Mouse (Mus musculus) lung, adult 18-20 months (tissue): ENCODE data around the gene Cacna1h.
A peak's percentile ranks its signal among the peaks of the same experiment; 100 is the strongest.

Source experiments
- DNase-seq, 2 experiments: peaks; one replicate each; pipeline ENCODE4 v3.0.0; 2022; ENCODE audit warnings: mixed read lengths in 2 of 2

Cacna1h gene

DNA sequence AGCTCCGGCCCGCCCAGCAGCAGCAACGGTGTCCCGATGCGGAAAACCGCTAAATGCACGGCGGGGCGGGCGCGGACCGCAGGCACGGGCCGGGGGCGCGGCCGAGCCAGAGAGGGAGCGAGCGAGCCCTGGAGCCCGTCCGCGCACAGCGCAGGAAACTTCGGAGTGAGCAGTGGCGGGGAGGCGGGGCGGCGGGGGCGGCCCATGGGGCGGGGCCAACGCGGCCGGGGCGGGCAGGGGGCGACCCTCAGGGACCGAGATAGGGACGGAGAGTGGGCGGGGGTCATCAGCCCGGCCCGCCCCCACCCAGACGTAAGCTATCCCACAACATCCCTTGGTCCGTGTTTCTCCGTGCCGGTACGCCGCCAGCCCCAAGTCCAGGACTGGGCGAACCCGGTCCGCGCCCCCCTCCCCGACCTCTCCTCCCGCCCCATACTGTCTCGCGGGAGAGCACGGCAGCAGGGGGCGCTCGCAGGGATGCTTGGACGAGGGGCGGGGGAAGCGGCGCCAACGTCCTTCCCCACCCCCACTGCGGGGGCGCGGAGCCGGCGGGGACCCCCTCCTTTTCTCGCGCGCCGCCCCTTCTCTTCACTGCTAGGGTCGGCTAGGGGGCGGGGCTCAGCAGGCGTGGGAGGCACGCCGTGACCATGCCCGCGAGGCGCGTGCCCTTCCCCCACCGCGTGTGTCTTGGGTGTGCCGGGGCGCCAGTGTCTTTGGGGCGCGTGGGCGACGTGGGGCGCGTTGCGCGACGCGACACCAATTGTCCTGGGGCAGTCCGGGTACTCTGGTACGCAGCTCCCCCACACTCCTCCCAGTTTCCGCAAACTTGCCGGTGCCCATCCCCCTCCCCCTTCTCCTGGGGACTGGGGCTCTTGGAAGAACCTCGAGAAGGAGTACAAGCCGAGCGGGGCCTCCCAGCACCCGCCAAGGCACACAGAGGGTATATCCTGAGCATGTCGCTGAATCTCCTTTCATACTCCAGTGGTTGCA is at the start of gene Cacna1h:
TSS of gene Cacna1h (minus strand) at position 167 of the 990 bp plus-strand sequence.
- peak in 1 of 2 experiments; percentile 17 for DNase-seq

DNA sequence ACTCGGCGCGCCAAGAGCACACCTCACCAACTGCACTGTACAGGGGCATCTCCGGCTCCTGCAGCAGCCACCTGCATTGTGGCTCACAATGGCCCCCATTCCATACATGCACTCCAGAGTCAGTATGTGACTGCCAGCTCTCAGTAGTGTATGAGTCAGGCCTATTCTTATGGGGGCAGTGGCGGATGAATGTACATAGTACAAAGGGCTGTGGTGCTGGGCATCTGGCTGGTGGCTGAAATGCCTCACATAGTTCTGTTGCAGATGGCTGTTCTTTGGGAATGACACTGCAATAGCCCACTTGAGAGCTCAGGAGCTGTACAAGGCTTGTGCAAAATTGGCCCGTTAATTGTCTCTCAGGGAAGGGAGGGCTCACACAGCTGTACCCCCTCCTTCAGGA is 48.5 kb upstream of the Cacna1h start:
- no peak for DNase-seq

DNA sequence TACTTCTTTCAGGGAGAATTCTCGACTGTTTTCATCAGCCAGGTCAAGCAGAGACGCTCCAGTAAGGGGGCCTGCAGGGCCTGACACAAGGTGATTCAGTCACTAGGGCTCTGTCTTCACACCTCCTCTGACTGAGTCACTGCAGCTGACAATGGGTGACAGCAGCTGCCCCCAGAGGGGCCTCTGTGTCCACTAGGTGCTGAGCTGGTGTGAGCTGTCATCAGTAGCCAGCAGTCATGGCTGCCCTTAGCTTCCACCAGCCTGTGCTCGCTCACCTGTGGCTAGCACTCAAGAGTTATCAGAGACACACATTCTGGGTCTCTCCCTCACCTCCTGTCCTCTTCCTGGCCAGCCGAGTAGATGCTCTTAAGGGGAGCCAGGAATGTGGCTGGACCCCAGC is 47.2 kb upstream of the Cacna1h start:
- no peak for DNase-seq

DNA sequence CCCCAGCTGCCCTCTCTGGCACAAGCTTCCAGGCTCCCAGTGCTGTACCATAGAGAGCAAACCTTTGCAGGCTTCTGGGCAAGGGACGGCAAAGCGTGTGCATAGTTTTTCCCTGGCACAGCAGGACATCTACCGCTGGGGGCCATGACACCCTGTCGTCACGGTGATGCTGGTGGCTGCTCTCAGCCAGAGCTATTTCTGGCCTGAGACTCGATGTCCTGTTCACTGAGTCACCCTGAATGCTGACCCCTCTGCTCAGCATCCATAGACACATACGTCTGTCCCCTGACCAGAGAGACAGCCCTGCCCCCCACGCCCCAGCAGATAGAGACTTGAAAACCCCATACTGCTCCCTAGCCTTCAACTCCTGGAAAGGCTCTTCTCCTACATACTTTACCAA is 46.6 kb upstream of the Cacna1h start:
- no peak for DNase-seq

DNA sequence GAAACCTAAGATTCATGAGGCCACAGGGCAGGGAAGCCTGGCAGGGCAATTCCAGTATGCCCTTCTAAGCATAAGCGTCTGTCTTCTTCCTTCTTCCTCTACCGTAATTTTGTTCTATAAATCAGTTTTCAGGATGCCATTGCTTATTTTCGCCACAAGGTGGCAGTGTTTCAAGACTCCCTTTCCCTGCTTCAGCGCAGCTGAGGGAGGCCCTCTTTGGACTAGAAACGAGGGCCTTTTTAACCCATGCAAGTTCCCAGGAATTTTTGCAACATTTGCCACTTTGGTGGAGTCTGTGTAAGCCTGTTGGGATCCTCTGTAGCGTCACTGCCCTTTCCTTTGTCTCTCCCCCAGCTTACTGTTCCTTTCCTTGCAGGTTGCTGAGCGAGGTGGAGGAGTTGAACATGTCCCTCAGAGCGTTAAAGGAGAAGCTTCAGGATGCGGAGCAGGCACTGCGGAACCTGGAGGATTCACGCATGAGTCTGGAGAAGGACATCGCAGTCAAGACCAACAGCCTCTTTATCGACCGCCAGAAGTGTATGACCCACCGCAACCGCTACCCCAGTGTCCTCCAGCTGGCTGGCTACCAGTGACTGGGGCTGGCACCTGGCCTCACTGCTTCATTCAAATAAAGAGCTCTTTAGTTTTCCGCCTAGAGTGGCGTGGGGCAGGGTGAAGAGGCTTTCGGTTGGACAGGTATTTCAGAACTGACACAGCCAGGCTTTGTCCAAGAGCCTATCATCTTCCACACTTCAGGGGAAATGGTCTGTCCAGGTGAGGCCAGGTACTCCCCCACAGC is 42.6 kb upstream of the Cacna1h start:
- peak; percentile 48 to 53 for DNase-seq

DNA sequence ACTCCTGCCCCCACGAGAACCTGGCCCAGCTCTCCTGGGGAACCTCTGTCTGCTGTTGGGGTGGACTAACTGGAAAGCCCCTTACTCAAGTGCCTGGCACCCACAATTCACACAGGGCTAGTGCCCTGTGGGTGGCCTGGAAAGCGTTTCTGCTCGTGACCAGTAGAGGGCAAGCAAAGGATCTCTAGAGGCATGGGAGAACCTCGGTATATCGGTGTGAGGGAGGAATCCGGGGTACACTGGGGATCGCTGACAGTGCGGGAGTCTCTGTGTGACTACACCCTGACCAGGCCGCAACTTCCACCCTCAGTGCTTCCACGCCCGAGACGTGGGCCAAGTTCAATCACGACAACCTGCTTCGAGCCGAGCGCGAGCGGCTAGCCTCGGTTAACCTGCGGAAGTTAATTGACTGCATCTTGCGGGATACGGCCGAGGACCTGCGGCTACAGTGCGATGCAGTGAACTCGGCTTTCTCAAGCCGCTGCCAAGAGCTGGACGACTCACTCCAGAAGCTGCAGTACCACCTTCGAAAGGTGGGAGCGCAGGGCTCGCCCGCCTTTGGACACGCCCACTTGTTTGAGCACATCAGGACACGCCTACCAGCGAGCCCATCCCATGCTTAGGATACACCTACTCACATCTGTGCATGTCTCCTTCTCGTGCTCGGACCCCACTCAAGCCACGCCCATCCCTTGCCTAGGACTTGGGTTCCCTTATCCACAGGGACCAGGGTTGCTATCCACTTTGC is 40.9 kb upstream of the Cacna1h start:
- DNase-seq: peak; percentile 68 to 79

DNA sequence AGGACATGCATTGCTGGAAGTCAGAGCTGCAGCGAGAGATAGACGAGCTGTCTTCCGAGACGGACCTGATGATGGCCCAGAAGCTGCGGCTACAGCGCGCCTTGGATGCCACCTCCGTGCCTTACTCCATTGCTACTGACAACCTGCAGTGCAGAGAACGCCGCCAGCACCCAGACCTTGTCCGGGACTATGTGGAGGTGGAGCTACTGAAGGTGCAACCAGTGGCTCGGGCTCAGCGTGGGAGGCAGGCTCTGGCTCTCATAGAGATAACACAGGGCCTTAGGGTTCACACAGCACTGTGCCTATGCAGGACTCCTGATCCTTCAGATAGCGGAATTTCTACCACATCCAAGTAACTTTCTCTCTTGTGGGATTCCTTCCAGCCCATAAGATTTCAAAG is 38.5 kb upstream of the Cacna1h start:
- peak; percentile 18 to 50 for DNase-seq

DNA sequence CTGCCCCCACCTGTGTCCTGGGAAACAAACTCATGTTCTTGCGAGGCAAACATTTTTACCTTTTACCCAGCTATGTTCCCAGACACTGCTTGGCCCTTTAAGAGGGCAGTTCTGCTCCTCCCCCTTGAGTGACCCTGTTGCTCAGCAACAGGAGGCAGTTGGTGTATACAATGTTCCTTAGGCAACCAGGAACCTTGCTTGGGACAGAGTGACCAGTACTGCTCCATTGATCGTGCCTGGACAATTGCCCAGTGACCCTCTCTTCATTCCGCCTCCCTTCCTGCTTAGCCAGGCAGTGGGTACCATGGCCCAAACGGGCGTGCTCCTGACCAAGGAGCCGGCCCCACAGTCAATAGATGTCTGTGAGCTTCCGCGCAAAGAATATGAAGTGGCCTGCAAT is 37.8 kb upstream of the Cacna1h start:
- DNase-seq: peak; percentile 64 to 81

DNA sequence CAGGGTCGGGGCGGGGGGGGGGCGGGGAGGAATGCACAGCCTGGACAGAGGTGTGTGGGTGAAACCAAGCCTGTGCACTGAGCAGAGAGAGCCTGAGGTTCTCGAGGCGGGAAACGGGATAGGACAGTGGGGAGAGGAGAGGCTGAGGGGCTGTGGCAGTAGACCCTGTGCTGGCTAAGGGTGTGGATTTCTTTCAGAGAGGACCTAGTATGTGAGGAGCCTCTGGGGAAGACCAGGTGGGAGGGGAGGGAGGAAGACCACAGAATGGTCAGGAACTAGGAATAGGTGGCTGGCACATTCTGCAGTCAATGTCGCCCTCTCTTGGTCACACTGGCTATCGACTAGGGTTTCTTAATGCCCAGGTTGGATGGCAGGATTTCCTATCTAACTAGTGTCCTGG is 36.2 kb upstream of the Cacna1h start:
- peak; percentile 40 to 54 for DNase-seq

DNA sequence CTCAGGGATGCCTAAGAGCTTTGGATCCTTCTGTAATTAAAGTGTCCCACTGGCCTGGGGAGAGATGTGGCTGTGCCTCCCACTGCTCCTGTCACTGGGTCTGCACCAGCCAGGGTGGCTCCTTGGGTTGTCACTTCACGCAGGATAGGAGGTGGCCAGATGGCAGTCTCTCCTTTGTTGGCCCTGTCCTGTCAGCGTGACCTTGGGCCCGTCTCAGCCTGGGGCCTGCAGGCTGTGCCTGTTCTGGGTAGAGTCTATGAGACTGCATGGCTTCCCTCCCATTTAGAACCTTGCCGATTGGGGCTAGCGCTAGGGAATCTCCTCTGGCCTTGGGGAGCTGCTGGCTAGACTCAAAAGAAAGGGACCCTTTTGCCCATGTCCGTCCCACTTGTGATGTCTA is 34.7 kb upstream of the Cacna1h start:
- no peak for DNase-seq

DNA sequence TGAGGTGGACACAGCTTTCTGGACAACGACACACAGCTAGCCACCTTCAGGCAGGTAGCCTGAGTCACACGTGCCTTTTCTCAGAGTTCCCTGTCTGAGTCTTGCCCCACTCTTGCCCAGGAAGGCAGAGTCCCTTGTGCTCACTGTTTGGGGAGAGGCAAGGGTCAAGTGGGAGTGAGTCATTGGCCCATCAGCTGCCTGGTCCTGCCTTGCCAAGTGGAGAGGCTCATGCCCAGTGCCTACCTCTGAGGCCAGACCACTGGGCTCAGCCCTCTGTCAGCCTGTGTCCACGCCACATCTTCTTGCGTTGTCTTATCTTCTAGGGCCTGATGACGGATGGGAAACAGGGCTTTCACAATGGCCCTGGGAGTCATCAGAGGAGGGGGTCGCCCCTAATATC is 34.2 kb upstream of the Cacna1h start:
- peak; percentile 27 to 59 for DNase-seq

DNA sequence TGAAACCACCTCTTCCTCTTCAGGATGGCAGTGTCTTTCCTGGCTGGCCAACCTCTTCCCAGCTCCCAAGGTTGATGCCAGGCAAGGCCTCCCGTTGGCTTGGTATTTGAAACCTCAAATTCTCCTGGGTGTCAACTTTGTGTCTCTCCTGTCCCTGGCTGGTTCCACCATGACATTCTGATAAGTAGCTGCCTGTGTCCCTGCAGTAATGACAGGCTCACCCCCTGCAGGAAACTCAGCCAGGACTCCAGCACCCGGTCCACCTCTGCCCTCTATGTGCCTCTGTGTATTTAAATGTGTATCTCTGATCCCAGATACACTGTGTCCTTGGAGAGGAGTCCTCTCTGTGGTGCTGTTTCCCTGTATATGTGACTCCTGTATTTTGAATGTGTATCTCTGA is 32.7 kb upstream of the Cacna1h start:
- no peak for DNase-seq

DNA sequence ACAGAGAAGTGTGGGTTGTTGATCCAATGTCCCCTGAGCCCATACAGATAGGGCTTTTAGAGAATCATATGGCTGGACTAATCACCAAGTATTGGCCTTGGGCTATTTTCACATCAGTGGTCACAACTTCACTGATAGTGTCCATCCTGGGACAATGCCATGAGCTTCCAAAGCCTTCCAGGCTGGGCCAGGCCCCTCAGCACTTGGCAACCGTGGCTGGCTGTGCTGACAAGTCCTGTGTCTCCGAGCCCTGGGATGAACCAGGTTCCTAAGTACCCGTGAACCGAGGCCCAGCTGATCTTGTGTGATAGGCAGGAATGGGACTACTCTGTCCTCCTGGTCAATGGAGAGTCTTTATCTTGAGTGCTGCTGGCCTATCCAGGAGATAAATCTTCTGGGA is 30.5 kb upstream of the Cacna1h start:
- DNase-seq: no peak

DNA sequence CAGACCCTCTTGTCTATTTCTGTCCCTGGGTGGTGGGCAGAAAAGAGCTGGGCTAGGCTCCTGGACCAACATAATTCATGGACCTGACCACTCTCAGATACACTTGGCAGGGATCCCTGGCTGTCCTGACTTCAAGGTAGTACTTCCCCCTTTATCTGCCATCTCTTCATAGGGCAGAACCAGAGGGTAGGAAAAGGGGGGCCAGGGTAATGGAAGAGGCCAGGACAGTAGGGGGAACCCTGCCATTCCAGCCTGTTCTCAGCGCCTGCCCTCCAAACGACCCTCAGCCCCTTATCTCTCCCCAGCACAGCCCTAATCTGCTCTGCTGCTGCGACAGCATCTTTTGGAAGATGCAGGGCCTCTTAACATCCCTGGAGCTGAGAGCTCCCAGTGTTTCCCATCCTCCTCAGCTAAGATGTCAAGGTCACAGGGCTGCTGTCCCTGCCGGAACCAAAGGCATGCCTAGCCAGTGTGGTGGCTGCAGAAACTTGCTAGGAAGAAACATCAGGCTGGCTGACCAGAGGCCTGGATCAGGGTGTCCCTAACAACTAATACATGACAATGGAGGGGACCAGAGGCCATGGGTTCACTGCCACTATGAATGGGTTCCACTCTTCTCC is 29.9 kb upstream of the Cacna1h start:
- no peak for DNase-seq

DNA sequence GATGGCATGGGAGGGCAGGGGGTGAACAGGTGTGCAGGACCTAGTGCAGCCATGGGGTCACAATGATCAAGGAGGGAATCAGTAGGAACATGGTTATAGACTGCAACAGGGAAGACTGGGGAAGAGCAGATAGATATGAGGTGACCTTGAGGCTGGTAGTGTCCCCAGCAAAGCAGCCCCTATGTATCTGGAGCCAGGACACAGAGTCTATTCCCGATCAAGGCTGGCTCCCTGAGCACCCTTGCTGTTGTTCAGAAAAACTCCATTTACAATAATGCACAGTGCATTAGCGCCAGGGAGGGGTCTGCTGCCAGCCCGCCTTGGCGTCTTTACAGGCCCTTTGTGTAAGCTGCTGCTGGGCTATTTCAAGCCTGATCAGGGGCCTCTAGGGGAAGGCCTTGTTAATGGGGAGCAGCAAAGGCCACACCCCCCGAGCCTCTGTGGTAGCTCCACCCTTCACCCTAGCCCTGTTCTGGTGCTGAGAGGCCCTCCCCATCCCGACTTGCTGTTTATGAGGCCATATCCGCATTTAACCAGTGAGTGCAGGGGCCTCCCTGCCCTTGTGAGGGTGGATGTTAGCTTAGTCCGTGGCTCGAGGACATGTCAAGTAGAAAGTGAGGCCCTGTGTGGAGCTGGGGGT is 28.8 kb upstream of the Cacna1h start:
- DNase-seq: no peak

DNA sequence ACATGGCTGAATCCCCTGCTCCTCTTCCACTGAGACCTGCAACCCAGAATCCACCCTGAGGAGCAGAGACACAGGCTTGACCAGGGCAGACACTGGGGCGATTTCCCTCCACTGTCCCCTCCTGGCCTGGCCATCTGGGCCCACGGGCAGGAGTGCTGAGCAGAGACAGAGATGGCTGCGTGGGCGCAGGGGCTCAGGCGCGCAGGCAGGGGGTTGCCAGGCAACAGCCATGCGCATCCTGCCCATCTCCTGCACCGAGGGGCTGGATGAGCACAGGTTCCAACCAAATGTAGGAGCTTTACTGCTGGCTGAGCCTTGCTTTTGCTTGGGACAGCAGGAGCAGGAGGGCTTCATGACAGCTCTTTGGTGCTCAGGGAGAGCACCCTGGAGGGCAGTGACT is 23.0 kb upstream of the Cacna1h start:
- no peak for DNase-seq

DNA sequence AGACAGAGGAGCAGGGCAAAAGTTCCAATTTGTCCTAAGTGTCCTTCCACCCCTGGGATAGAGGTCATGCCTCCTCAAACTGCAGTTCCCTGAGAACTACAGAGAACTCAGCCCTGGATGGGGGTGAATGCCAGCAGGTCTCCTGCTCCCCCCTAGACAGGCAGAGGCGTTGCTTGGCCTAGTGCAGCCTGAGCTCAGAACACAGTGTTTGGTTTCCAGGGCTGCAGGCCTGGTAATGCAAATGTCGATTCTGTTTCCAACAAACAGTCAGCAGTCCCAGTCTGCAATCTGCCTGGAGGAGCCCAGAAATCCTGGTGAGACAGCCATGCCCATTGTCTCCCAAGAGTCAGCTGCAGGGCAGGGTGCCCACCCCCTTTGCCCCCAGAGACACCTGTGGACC is 20.7 kb upstream of the Cacna1h start, which contains the start of gene Tekt4:
TSS of gene Tekt4 (plus strand) at position 344 of the 400 bp plus-strand sequence.
- peak in 1 of 2 experiments; percentile 13 for DNase-seq

DNA sequence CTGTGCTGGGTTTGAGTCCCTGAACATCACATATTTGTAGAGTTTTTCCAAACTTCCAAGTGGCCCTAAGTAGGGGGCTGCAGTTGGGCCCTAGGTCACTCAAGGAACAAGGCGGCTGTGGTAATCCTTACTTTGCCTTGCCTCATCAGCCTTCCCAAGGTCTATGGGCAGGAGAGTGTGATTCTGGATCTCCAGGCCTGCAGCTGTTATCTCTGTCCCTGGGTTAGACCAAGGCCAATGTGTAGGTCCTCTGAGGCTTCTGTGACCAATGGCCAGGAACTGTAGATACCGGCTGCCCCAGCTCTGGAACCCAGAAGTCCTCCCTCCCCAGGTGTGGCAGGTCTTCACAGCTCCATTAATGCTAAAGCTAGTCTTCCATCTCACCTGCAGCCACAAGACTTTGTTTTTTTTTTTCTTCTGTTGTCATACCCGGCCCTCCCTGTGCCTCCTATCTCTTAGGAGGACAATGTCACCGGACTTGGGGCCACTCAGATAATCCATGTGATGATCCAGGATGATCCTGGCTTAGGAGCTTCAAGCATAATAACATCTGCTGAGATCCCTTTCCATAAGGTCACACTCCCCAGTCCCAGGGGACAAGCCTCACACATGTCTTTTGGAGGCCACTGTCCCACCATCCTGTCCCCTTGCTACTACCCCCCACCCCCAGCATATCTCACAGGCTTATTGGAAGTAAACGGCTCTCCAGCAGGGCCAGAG is 18.8 kb upstream of the Cacna1h start:
- no peak for DNase-seq

DNA sequence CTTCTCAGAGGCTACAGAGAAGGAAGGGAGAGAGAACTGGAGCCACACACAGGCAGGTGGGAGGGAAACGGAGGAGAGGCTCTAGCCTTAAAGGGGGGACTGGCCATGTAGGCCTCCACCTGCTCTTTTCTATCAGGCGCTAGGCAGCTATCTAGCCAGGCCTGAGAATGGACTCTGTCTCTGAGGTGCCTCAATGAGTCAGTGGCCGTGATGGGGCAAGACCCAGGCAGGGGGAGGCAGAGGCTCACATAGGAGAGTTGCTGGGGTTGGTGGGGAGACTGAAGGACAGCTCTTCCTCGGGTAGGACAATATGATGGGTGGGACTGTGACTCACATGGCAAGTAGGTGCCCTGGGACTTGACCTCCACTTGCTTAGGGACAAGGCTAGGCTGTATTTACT is 16.7 kb upstream of the Cacna1h start:
- DNase-seq: no peak

DNA sequence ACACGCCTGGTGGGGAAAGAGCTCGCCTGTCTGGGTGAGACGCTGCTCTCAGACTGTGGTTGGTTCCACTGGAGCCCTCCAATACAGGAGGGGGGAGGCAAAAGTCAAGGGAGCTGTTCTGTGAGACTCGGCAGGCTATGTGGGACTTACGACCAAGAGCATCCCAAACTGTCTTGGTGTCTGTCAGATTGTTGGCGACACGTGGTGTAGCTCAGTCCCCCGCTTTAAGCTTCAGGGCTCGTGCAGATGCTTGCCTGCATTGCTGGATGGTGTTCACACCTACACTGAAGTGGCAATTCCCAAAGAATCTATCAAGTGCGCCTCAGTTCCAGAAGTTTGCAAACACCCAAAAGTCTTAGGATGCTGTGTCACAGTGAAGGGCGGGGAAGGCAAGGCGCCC is 14.3 kb upstream of the Cacna1h start:
- no peak for DNase-seq

DNA sequence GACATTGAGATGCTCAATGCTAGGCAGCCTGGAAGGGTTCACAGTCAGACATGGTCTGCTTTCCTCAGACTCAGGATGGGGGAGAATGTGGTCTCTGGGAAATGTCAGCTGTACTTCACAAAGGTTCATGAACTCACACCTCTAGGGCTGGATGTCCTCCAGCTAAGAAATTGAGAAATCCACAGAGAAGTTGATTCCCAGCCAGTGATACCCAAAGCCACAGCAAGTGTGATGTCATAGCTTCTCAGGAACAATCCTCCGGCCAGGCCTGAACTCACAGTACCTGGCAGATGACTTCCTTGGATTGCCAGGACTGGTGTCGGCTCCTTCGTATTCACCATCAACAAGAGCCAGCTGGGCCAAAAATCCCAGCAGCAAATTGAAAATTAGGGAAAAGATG is 12.3 kb upstream of the Cacna1h start:
- DNase-seq: no peak
